Mouse (Mus musculus) MEL-GATA-1-ER (cell line): Measurements from ENCODE around the gene Gm28372.
"Not testable (repeated sequence)": the region's sequence is repeated elsewhere in the genome, so short reads cannot be mapped to it uniquely, and the experiment has no call there.

Experiments
- DNase-seq: peaks from one replicate; pipeline ENCODE4 v3.0.0-alpha.2; 2012; ENCODE audit warnings: low read depth; ENCODE audit errors: extremely low read depth

Gene Gm28372

DNA sequence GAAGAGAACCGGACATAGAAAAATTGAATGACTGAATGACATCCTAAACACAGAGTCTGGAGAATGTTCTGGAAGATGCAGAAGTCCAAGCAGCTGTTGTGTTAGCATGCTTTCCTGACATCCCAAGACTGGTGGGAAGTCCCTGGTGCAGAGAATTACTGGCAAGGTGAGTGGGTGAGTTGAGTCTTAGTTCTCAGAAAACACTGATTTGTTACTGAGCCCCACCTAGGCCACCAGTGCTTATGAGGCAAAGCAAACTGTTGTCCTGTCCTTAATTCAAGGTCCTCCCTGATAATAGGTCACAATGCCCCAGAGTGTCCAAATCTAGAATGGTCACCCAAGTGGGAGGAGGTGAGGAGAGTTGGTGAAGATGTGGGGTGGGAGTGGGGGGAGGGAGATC lies at the start of gene Gm28372, which contains the start of gene 1700020A23Rik:
Gm28372 (plus strand) TSS at position 301 of the 400 bp plus-strand sequence.
1700020A23Rik (plus strand) TSS at position 321 of the 400 bp plus-strand sequence.
- DNase-seq: no peak

DNA sequence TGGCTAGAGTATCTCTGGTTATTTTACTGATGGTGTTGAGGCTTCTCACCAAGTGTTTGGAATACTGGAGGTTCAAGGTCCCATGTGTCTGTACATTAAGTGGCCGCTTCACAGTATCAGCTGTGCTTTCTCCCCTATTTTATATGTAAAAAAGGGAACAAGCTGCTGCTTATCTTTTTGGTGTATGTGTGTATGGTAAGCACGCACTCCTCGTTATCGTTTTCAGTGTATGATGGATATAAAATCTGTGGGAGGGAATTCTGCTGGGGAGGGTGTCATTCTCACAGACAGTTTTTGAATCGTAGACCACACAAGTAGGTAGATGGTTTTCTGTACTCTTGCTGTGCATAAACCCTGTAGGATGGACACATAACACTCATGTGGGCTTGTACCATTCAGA lies 47.5 kb upstream of the Gm28372 start:
- no peak for DNase-seq

- no peak for DNase-seq
Measured at GRCm38 (mm10) chr2:130358852-130359251, 46.2 kb upstream of the Gm28372 start.

DNA sequence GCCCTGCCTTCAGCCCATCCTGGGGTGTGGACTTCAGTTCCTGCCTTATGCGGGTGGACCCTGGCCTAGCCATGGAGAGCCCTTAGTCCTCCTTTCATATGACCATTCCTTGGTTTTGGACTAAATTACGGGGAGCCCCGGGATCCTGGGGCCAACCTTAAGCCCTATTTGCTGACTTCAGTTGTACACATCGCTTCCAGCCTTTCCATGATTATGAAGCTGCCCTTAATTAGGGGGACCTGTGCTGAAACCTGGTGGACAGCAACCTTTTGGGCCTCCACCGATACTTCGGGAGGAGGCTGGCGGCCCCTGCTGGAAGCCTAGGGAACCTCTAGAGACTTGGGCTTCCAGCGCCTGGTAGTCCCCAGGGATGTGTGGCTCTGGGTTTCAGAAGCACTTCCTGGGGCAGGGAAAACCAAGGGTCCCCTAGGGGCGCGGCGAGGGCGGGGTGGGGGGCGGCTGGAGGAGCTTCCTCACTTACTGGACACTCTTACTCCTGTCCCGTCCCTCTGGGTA lies 42.5 kb upstream of the Gm28372 start:
- no peak for DNase-seq

DNA sequence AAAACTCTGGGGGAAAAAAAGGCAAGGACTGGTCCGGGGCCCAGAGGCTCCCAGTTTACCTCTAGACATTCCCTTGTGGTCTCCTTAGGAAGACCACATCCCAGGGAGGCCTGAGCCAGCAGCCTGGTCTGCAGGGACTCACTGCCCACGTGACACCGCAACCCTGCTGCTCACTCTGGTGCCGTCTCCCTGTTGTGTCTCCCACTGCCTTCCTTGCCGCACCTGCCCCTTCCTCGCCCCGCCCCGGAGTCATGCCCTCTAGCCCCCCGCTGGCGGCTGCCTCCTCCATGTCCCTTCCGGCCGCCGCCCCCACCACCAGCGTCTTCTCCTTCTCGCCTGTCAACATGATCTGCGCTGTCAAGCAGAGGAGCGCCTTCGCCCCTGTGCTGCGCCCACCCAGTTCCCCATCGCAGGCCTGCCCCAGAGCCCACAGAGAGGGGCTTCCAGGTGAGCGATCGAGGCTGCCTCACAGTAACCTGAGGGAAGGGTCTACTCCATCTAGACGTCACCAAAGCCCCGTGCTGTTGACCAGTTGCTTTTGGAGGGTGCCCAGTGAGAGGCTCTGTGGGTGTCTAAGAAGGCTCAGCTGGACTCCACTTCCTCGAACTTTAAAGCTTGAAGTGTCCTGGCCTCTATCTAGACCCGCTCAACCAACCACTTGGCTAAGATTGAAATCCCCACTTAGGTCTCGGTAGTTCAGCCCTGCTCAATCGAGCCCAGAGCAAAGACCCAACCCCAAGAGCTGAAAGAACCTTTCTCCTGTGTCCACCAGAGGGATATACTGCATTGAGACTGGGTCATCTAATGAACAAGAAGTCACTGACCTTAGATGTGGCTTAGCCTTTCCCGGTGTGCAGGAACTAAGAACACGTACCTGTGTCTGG lies 39.6 kb upstream of the Gm28372 start:
- no peak for DNase-seq

GRCm38 (mm10) chr2:130367386-130367785 lies 37.7 kb upstream of the Gm28372 start:
- no peak for DNase-seq

- DNase-seq: not testable (repeated sequence)
Measured at GRCm38 (mm10) chr2:130373026-130373425, 32.0 kb upstream of the Gm28372 start.

GRCm38 (mm10) chr2:130374951-130375350 lies 30.1 kb upstream of the Gm28372 start:
- no peak for DNase-seq

- DNase-seq: no peak
Measured at GRCm38 (mm10) chr2:130383205-130383604, 21.8 kb upstream of the Gm28372 start.

DNA sequence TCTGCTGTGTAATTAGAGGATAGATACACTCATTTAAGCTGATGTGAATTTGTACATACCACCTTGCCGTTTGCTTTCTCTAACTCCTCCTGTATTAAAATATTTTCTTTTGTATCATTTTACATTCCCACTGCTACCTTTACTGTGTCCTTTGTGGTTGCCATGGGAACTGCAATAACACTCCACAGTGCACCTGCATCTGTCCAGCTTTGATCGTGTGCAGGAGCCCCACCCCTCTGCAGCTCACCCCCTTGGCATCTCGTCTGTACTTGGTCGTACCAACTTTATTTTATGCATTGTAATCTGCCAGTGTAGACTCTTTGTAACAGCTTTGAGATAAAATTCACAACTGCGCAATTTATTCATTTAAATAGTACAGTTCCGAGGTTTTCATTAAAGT lies 21.1 kb upstream of the Gm28372 start:
- no peak for DNase-seq

DNA sequence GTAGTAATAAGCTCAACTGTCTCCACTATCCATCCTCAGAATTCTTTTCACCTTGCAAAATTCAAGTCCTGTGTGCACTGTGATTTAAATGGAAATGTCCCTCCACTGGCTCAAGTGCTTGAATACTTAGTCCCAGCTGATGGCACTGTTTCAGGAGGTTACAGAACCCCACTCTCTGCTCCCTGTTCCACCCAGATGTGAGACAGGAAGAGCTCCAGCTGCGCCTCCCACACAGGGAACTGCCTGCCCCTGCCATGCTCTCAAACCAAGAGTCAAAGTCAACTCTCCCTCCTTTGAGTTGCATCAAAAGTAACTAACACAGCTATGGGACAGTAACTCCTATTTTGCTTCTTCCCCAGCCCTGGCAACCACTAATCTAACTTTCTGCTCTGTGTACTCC lies 18.8 kb upstream of the Gm28372 start:
- DNase-seq: no peak

GRCm38 (mm10) chr2:130388796-130389195 lies 16.2 kb upstream of the Gm28372 start:
- peak; percentile 37 for DNase-seq

- no peak for DNase-seq
Measured at GRCm38 (mm10) chr2:130390993-130391625, 13.9 kb upstream of the Gm28372 start.

- DNase-seq: no peak
Measured at GRCm38 (mm10) chr2:130392836-130393235, 12.2 kb upstream of the Gm28372 start.

DNA sequence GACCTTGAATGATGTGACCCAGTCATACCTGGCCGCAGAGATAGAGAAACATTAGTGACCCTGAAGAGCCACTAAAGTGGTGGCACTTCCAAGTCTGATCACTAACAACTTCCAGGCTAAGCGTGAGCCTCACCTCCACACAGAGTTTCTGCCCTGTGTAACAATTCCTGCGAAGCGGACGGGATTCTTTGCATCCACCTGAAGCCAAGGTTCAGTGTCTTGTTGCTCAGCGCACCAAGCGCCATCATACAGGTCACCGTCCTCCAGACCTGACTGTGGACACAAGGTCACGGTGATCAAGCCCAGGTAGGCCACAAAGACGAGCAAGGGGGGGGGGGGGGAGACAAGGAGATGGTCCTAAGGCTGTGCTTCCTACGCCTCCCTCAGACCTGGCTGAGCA lies 9.3 kb upstream of the Gm28372 start:
- no peak for DNase-seq

DNA sequence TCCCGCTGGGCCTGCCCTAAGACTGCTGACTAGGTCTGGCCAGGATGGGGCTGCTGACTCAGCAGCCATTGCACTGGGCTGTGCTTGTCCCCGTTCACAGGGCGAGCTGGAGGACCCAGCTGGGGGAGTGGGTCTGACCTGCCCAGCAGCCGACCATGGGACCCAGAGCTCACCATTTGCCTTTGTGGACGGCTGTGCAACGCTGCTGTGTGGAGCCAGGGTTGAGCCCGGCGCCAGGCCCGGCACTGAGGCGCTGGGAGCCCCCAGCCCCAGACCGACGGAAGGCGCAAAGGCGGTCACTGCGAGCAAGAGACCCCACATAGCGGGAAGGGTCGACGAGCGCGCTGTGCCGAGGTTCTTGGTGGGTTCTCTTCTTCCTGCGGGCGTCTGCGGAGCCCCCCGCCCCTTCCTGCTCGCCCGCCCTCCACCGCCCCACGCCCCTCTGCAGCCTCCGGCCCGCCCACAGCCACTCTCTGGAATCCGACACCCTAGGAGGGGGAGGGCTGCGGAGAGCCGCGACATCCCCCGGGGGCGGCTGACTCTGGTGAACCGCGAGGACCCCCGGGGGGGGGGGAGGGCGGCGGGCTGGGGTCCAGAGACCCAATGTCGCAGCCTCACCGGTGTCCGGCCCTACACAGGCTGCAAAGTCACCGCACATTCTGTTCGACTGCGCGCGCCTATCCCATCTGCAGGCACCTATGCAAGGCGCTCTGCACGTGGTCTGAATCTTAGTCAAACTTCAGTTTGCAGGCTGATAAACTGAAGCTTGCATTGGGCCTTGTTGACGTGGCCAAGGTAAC lies 7.7 kb upstream of the Gm28372 start, which contains the start of gene Cpxm1:
Cpxm1 (minus strand) TSS at position 389 of the 800 bp plus-strand sequence.
- no peak for DNase-seq

GRCm38 (mm10) chr2:130398091-130398490 lies 6.9 kb upstream of the Gm28372 start:
- peak; percentile 31 for DNase-seq

GRCm38 (mm10) chr2:130400046-130400445 lies 5.0 kb upstream of the Gm28372 start:
- no peak for DNase-seq

- DNase-seq: no peak
Measured at GRCm38 (mm10) chr2:130401891-130402290, 3.1 kb upstream of the Gm28372 start.

DNA sequence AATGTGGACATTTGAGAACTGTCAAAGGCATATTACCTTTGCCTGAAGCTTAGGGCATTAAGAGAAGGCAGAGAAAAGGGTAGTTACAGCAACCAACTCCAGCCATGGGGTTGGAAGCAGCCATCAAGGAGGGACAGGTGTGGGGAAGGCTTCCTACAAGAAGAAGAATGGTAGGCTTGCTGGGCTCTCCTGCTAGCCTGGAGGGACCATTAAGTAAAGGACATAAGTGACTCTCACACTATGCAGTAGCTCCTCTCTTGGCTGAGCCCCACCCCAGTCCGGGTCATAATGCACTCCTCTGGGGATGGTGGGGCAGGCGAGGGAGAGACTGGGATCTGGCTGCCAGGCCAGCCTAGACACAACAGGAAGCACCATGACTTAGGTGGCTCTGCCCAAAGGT lies 1.1 kb downstream of the Gm28372 start, which contains the start of gene Tmem239:
Tmem239 (plus strand) TSS at position 301 of the 400 bp plus-strand sequence.
- no peak for DNase-seq

DNA sequence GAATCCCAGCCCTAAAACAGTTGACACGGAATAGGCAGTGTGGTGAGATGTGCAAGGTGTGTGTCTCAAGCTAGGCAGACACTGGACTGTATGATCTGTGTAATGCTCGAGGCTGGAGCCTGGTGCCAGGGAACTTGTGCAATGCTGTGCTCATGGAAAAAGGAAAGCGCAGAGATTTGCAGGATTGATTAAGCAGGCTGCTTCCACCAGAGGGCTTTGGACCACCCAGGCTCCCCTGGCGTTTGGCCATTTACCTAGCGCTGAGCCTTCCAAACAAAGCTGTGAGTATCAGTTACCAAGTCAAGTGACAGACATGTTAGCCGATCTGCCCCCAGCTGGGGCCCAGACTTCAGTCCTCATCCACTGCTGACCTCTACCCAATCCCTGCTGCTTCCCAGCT lies 3.2 kb downstream of the Gm28372 start:
- no peak for DNase-seq
